Mouse (Mus musculus): ENCODE measurements around the gene Icam5.

GRCm38 (mm10) chr9:21081127-21081526 is 49.3 kb downstream of the Icam5 start:
- TF ChIP-seq EP300 (IDR thresholded peaks at IDR 0.05; ENCODE audit: low read depth) (no peak), CTCF (IDR thresholded peaks at IDR 0.05; ENCODE audit: low read depth) (no peak)

Data from liver, postnatal 0 days (tissue).